Mouse (Mus musculus): ENCODE results near the gene Ap1ar. TPM values are rescaled to one million over a fixed set of nuclear protein-coding genes. Genes with fewer than 3 reads are reported as not detected.

The Ap1ar gene
- polyA plus RNA-seq (2015; fragmentation: Nextera tagmentation; extraction: Ambion mirVana) = 49.3 and 50.9 TPM in 2 replicates

DNA sequence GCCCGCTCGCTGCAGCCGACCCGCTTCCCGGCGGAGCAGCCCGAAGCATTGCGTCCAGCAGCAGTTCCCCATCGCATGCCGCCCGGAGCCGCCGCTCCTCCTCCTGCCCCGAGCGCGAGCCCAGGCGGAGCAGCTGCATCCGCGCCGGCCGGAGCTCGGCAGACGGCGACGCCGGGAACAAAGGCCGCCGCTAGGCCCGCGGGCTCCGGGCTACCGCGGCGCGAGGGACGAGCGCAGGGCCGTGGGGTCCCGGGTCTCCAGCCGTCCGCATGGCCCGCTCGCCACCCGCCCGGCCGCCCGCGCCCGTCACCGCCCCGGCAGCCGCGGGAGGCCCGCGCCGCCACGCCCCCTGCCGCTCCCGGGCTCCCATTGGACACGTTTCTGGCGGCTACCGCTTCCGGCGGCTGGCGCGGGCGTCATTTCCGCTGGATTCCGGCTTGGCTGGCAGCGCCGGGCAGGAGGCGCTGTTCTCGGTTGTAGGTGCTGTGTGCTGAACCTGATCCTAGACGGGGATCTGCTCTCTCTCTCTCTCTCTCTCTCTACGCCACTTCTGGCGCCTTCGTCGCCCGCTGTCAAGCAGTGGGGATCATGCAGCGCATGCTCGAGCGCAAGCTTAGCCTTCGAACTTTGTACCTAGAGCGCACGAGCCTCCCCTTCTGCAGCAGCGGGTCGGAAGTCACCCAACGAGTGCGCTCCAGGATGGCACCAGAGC lies at the start of gene Ap1ar:
Gene Ap1ar (minus strand): TSS at position 370 of the 712 bp plus-strand sequence.
- H3K27ac ChIP-seq (ENCODE audit: low read length) = peak within 1 kb of the TSS; percentile 94

DNA sequence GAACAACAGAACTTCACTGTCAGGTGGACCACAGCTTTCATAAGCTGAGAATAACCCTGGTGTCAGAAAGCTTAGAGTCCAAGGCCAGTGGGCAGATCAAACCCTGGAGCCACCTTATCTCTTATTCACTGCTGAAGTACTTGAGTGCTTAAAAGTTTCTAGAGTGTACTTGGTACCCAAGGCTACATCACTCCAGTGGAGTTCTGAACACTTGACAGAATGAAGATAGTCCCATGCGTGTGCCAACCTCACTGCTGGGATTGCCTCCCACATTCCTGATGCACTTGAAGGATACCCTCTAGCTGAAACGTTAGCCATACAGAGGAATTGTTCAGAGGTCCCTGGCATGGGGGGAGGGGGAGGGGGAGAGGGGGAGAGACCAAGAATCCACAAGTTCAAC lies 44.4 kb upstream of the Ap1ar start:
- H3K9me3 ChIP-seq (ENCODE audit: low read length) = no peaks in the 10 kb centered on the region
- H3K36me3 ChIP-seq (ENCODE audit: insufficient read depth, low read length) = no peaks in the 10 kb centered on the region
- 61% methylated on average over 2 of the region's 2 CpGs for WGBS
- H3K27me3 ChIP-seq (ENCODE audit: insufficient read depth, low read length) = no peaks in the 10 kb centered on the region
- no peak overlapping the region for H3K4me2 ChIP-seq (replicated peaks; ENCODE audit: low read depth, low read length)
- no peak overlapping the region for H3K9ac ChIP-seq (replicated peaks; ENCODE audit: low read length)
- ATAC-seq (ENCODE audit: low FRiP score, low TSS enrichment) = no peak
- H3K27ac ChIP-seq (ENCODE audit: low read length) = no peak overlapping the region
- no peak overlapping the region for H3K4me3 ChIP-seq (ENCODE audit: low read length)
- H3K4me1 ChIP-seq (ENCODE audit: insufficient read depth, low read length) = no peaks in the 10 kb centered on the region

More for the DNA sequence above, at the start of gene Ap1ar:
- Histone ChIP-seq H3K4me3 (ENCODE audit: low read length) (peak within 1 kb of the TSS; percentile 88), H3K4me1 (ENCODE audit: insufficient read depth, low read length) (peaks cover 20% of the 10 kb centered on the region), H3K4me2 (replicated peaks; ENCODE audit: low read depth, low read length) (peak within 1 kb of the TSS; percentile 82), H3K9me3 (ENCODE audit: low read length) (no peaks in the 10 kb centered on the region), H3K36me3 (ENCODE audit: insufficient read depth, low read length) (no peaks in the 10 kb centered on the region), H3K9ac (replicated peaks; ENCODE audit: low read length) (peak within 1 kb of the TSS; percentile 92), H3K27me3 (ENCODE audit: insufficient read depth, low read length) (no peaks in the 10 kb centered on the region)
- ATAC-seq (ENCODE audit: low FRiP score, low TSS enrichment) = peak; percentile 97
- WGBS = 0% methylated on average over 54 of the region's 89 CpGs

DNA sequence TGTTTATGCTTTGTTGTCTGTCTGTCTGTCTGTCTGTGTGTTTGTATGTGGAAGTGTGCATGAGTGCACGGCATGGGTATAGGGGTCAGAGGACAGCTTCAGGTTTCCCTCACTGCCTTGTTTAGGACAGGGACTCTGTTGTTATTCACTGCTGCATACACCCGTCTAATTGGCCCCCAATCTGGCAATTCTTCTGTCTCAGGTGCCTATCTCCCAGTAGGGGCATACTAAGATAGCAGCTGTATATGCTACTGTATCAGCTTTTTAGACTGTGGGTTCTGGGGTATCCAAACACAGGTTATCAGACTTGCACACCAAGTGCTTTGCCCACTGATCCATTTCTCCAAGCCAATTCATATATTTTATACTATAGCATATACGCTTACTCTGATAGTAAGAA lies 42.6 kb upstream of the Ap1ar start:
- Histone ChIP-seq H3K27me3 (ENCODE audit: insufficient read depth, low read length) (no peaks in the 10 kb centered on the region), H3K4me2 (replicated peaks; ENCODE audit: low read depth, low read length) (no peak overlapping the region), H3K4me3 (ENCODE audit: low read length) (no peak overlapping the region), H3K36me3 (ENCODE audit: insufficient read depth, low read length) (no peaks in the 10 kb centered on the region), H3K4me1 (ENCODE audit: insufficient read depth, low read length) (no peaks in the 10 kb centered on the region), H3K9me3 (ENCODE audit: low read length) (no peaks in the 10 kb centered on the region), H3K27ac (ENCODE audit: low read length) (no peak overlapping the region), H3K9ac (replicated peaks; ENCODE audit: low read length) (no peak overlapping the region)
- no peak for ATAC-seq (ENCODE audit: low FRiP score, low TSS enrichment)
- 68% methylated on average over 3 of the region's 3 CpGs for WGBS

DNA sequence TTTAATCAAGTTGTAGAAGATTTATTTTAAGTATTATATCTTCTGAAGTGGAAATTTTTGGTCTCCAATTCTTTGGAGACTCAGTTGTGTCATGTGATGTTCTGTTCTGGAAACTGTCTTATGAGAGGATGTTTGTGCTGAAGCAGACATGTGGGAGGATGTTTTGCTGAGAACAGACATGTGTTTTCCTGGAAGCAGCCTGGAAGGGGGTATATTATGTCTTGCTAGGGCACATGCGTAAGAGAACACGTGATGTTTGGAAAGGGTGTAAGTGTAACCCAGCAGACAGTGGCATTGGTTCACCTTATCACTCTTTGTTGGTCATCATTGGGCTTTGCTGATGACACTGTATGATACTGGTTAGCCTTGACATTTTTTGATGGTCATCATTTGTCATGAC lies 38.2 kb upstream of the Ap1ar start:
- no peak for ATAC-seq (ENCODE audit: low FRiP score, low TSS enrichment)
- no peak overlapping the region for H3K4me2 ChIP-seq (replicated peaks; ENCODE audit: low read depth, low read length)
- no peak overlapping the region for H3K27ac ChIP-seq (ENCODE audit: low read length)
- no peak overlapping the region for H3K4me3 ChIP-seq (ENCODE audit: low read length)
- 96% methylated on average over 2 of the region's 2 CpGs for WGBS
- H3K36me3 ChIP-seq (ENCODE audit: insufficient read depth, low read length) = no peaks in the 10 kb centered on the region
- H3K9me3 ChIP-seq (ENCODE audit: low read length) = no peaks in the 10 kb centered on the region
- H3K9ac ChIP-seq (replicated peaks; ENCODE audit: low read length) = no peak overlapping the region
- H3K4me1 ChIP-seq (ENCODE audit: insufficient read depth, low read length) = peaks cover 6% of the 10 kb centered on the region; the same call in 1 of the 2 replicates
- H3K27me3 ChIP-seq (ENCODE audit: insufficient read depth, low read length) = no peaks in the 10 kb centered on the region

DNA sequence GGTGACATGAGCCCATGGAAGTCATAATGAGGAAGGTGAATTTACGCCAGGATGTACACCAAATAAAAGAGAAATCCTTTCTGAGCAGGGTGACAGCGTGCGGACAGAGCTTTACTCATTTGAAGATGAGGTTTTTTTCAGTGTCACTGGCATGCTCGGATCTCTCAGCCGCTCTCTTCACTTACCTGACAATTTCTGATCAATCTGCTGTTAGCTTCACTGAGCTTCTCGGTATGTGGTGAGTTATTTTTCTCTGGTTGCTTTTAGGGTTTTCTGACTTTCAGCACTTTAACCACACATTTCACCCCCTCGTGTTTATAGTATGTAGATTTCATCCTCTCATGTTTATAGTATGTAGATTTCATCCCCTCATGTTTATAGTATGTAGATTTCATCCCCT lies 37.7 kb upstream of the Ap1ar start:
- Histone ChIP-seq H3K4me3 (ENCODE audit: low read length) (no peak overlapping the region), H3K27ac (ENCODE audit: low read length) (no peak overlapping the region), H3K4me2 (replicated peaks; ENCODE audit: low read depth, low read length) (no peak overlapping the region), H3K36me3 (ENCODE audit: insufficient read depth, low read length) (no peaks in the 10 kb centered on the region), H3K4me1 (ENCODE audit: insufficient read depth, low read length) (peaks cover 6% of the 10 kb centered on the region; the same call in 1 of the 2 replicates), H3K9ac (replicated peaks; ENCODE audit: low read length) (no peak overlapping the region), H3K9me3 (ENCODE audit: low read length) (no peaks in the 10 kb centered on the region), H3K27me3 (ENCODE audit: insufficient read depth, low read length) (no peaks in the 10 kb centered on the region)
- 79% methylated on average over 7 of the region's 7 CpGs for WGBS
- no peak for ATAC-seq (ENCODE audit: low FRiP score, low TSS enrichment)

DNA sequence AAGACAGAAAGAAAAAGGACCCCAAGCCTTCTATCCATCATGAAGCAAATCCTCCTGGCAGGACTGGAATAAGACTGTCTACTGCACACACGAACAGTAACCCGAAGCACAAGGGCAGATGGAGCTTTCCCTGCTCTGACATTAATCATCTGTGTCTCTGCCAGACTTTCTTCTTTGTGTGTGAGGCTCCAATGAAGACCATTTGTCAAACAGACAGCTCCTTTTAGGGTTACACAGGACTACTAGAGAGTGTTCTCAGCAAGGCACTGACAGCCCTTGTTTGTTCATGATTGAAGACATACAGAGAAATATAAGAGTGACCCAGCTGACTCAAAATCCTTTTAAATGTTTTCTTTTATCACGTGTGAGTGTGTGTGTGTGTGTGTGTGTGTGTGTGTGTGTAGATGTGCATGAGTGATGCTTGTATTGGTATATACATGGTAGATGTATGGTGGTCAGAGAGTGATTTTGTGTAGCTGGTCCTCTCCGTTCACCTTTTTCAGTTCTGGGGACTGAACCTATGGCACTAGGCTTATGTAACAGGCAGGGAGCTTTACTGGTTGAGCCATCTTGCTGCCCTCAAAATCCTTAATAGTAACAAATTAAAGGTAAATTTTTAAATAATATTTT lies 37.0 kb upstream of the Ap1ar start:
- Histone ChIP-seq H3K4me3 (ENCODE audit: low read length) (no peak overlapping the region), H3K27ac (ENCODE audit: low read length) (no peak overlapping the region), H3K9me3 (ENCODE audit: low read length) (no peaks in the 10 kb centered on the region), H3K27me3 (ENCODE audit: insufficient read depth, low read length) (no peaks in the 10 kb centered on the region), H3K36me3 (ENCODE audit: insufficient read depth, low read length) (no peaks in the 10 kb centered on the region), H3K4me1 (ENCODE audit: insufficient read depth, low read length) (peaks cover 6% of the 10 kb centered on the region; the same call in 1 of the 2 replicates), H3K4me2 (replicated peaks; ENCODE audit: low read depth, low read length) (no peak overlapping the region), H3K9ac (replicated peaks; ENCODE audit: low read length) (no peak overlapping the region)
- ATAC-seq (ENCODE audit: low FRiP score, low TSS enrichment) = peak; percentile 82
- 23% methylated on average over 4 of the region's 4 CpGs for WGBS

DNA sequence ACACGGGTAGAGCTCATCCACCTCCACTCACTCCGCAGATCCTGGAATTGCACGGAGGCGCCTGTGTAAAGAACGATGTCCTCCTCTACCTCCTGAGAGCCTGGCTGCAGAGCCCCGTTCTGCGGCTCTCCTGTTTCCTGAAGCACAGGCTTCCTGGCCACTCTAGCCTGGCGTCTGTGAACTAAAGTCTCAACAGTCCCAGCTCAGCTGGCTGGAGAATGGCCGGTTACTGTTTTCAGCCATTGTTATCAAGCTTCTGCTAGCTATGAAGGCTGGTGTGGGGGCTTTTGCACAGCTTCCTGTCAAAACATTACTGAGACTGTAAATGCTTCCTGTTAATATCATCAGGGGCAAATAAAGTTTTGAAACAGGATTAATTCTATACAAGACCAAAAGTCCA lies 34.3 kb upstream of the Ap1ar start:
- 0 out of 2 replicates have a peak overlapping the region, but pooled peaks have one; percentile 24 for H3K27ac ChIP-seq (ENCODE audit: low read length)
- H3K4me1 ChIP-seq (ENCODE audit: insufficient read depth, low read length) = peaks cover 6% of the 10 kb centered on the region; the same call in 1 of the 2 replicates
- H3K4me2 ChIP-seq (replicated peaks; ENCODE audit: low read depth, low read length) = no peak overlapping the region
- no peak overlapping the region for H3K4me3 ChIP-seq (ENCODE audit: low read length)
- no peak for ATAC-seq (ENCODE audit: low FRiP score, low TSS enrichment)
- no peaks in the 10 kb centered on the region for H3K27me3 ChIP-seq (ENCODE audit: insufficient read depth, low read length)
- 74% methylated on average over 9 of the region's 9 CpGs for WGBS
- no peaks in the 10 kb centered on the region for H3K36me3 ChIP-seq (ENCODE audit: insufficient read depth, low read length)
- H3K9ac ChIP-seq (replicated peaks; ENCODE audit: low read length) = no peak overlapping the region
- H3K9me3 ChIP-seq (ENCODE audit: low read length) = no peaks in the 10 kb centered on the region

DNA sequence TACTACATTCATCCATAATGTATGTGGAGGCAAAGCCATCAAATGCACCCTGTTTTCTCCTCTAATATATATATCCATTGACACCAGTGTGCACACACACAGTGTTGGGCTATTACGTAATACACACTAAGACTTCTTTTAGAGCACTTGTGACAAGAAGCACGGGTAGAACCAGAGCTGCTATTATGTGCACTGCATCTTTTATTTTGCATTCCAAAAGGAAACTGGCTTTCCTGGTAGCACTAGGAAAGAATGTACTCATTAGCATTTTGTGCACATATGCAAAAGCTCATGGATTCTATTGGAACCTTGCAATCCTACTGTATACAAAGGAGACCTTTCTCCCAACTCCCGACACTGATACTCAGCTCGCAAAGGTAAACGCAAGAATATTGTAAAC lies 31.6 kb upstream of the Ap1ar start:
- Histone ChIP-seq H3K4me3 (ENCODE audit: low read length) (no peak overlapping the region), H3K36me3 (ENCODE audit: insufficient read depth, low read length) (no peaks in the 10 kb centered on the region), H3K4me1 (ENCODE audit: insufficient read depth, low read length) (no peaks in the 10 kb centered on the region), H3K4me2 (replicated peaks; ENCODE audit: low read depth, low read length) (no peak overlapping the region), H3K9ac (replicated peaks; ENCODE audit: low read length) (no peak overlapping the region), H3K9me3 (ENCODE audit: low read length) (no peaks in the 10 kb centered on the region), H3K27ac (ENCODE audit: low read length) (no peak overlapping the region), H3K27me3 (ENCODE audit: insufficient read depth, low read length) (no peaks in the 10 kb centered on the region)
- no peak for ATAC-seq (ENCODE audit: low FRiP score, low TSS enrichment)
- 81% methylated on average over 5 of the region's 5 CpGs for WGBS

DNA sequence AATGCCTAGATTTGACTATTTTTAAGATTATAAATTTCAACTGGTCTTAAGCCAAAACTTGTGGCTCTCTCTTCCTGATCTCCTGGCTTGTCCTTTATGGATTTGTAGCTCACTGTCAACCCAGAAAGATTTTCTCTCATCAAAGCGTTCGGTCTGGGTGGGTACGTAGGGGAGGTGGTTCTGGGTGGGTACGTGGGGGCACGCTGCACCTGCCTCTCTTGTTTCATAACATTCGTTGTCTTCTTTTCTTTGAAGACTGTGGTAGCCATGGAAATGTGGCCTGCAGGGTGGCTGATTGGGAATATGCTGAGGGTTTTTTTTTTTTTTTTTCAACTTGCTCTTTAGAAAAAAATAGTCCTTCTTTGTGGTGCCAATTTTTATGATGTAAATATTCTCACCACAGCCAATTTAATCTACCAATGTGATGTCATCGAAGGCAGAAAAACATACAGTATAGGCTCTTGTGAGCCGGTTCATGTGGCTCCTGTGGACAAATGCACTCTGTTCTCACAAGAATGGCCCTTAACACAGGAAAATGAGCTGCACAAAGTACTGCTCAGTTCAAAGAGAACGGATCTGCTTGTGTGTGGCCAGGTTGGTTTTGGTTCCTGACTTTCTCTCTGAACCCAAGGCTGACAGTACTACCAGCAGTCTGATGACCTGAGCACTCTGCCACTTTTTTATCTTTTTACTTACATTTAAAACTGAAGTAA lies 30.9 kb upstream of the Ap1ar start:
- H3K9me3 ChIP-seq (ENCODE audit: low read length) = no peaks in the 10 kb centered on the region
- H3K4me1 ChIP-seq (ENCODE audit: insufficient read depth, low read length) = no peaks in the 10 kb centered on the region
- no peak overlapping the region for H3K4me3 ChIP-seq (ENCODE audit: low read length)
- no peak overlapping the region for H3K4me2 ChIP-seq (replicated peaks; ENCODE audit: low read depth, low read length)
- no peak for ATAC-seq (ENCODE audit: low FRiP score, low TSS enrichment)
- H3K27me3 ChIP-seq (ENCODE audit: insufficient read depth, low read length) = no peaks in the 10 kb centered on the region
- 80% methylated on average over 9 of the region's 9 CpGs for whole genome bisulfite sequencing
- no peak overlapping the region for H3K27ac ChIP-seq (ENCODE audit: low read length)
- no peak overlapping the region for H3K9ac ChIP-seq (replicated peaks; ENCODE audit: low read length)
- no peaks in the 10 kb centered on the region for H3K36me3 ChIP-seq (ENCODE audit: insufficient read depth, low read length)

Measured in kidney, embryonic 16.5 days (tissue).